Mouse (Mus musculus) right cerebral cortex, adult 18-20 months (tissue): ENCODE measurements around the gene Clmp.
A peak's percentile ranks its signal among the peaks of the same experiment; 100 is the strongest.
"Not testable (repeated sequence)": the region's sequence is repeated elsewhere in the genome, so short reads cannot be mapped to it uniquely, and the experiment has no call there.

Experiments used
- DNase-seq: peaks from one replicate; pipeline ENCODE4 v3.0.0; 2022; ENCODE audit warnings: mixed read lengths

The Clmp gene

DNA sequence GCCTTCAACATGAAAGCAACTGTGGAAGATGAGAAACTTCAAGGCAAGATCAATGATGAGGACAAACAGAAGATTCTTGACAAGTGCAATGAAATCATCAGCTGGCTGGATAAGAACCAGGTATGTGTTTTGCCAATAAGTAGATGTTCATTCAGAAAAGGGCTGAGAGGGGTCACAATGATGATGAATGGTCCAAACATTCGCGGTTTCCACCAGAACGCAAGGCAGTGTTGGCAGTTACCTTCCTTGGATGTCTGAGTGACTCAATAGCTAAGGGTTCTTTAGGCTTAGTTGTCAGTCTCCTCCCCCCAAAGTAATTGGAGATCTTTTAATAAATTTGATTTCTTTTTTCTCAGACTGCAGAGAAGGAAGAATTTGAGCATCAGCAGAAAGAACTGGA, 118.8 kb downstream of the Clmp start:
- DNase-seq, result not testable (repeated sequence)

GRCm38 (mm10) chr9:40805263-40805662, 119.5 kb downstream of the Clmp start:
- no peak for DNase-seq

DNA sequence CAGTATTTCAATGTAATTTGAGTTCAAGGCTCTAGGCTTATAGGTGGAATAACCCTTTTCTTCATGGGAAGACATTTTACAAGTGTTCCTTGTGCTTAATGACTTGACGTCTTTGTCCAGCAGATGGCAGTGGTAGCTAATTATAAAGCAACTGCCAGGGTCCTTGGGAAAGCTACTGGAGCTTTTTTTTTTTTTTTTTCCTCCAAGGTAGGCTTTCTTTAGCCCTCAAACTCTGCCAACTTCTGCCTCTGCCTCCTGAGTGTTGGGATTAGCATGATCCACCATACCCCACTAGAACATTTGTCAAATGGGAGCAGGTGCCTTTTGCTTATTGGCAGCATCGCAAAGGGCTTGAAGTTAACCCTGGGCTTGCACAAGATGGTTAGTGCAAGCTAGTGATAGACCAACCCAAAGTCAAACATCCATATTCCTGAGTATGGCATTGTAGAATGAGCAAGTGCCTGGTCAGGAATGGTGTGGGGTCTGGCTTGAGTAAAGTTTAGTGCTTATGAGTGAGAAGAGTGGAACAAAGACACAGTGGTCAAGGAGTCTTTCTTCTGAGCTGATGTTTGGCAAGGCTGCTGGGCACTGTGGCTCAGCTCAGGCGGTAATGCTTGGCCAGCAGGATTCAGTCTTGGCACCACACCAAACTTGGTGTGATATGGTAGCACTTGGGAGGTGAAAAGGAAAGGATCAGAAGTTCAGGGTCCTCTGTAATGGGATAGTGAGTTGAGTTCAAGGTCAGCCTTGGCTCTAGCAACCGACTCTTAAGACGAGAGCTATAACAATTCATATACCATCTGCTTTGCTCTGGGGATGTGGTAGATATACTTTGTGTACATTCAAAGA, 120.9 kb downstream of the Clmp start:
- no peak for DNase-seq

- no peak for DNase-seq
These were observed 121.6 kb downstream of the Clmp start for GRCm38 (mm10) chr9:40807289-40807920.

DNA sequence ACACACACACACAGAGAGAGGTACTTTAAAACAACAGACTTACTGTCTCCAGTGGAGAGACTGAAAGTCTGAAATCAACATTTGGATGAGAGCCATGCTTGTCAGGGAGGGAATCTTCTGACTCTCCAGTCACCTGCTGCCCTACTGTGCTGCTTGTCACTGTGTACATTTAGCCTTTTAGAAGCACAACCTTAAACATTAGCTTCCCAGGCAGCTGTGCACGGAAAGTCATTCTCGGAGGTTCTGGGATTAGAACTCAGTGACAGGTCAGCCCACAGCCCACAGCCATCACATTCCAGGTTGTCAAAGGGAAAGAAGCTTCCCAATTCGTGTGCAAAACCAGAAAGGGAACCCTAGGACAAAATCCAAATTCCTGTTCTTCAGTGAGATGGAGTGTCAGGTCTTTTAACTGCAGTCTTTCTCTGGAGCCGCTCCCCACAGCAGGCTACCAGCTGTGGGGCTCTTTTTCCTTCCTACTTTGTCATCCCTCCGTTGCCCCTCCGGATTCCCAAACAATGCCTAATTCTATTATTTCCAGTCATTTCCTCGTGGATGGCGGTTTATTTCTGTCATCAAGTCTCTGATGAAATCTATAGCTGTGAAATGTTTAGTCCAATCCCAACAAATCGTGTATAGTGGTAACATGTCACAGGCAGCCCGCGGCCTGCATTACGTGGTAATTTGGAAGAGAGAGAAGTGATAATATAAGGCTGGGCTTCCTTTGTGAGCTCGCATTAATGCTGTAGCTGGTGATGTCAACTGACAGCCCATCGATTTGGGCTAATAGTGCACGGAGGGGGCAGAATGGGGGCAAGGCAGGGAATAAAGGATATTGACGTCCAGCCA, 122.5 kb downstream of the Clmp start:
- DNase-seq, result no peak

DNA sequence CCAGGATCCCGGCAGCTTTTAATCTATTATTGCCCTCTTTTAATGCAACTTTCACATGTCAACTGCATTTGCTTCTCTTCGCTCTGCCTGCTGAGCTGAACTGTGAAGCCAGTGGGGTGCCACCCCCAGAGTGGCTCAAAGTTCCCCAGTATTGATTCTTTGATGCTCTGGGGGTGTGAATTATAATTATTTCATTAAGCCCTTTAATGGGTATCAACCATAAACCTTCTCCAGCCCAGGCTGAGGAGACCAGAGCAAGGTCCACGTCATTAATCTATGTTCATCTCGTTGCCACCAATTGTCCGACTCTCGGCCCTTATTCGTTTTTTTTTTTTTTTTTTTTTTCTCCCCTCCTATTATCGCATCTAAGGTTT, 123.1 kb downstream of the Clmp start:
- no peak for DNase-seq

- DNase-seq, result no peak
These were observed 126.1 kb downstream of the Clmp start for GRCm38 (mm10) chr9:40811860-40812259.

GRCm38 (mm10) chr9:40814060-40814459, 128.3 kb downstream of the Clmp start:
- DNase-seq, result no peak

DNA sequence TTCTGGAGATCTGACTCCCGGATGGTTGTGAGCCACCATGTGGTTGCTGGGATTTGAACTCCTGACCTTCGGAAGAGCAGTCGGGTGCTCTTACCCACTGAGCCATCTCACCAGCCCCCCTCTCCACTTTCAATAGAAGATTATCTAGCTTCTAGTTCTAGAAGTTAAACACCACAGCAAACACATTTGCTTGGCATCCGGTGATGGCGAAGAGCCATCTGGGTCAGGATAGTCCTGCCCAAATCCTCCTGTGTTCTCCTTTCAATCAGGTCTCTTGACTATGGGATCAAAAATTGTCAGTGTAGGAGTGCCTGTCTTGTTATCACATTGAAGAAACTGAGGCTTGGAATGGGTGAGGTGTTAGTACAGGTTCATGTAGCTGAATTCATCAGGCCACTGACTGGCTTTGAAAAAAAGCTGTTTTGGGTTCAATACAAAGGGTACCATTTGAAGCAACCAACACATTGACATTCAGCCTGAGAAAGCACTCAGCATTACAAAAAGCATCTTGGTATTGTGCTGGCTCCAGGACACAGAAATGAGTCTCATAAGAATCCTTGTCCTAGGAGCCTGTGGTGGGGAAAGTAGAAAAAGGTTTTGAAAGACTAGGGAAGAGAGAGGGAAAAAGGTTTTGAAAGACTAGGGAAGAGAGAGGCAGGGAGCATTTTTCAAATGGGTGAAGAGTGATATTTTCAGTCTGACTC, 131.7 kb downstream of the Clmp start:
- DNase-seq, result no peak

- no peak for DNase-seq
These were observed 139.8 kb downstream of the Clmp start for GRCm38 (mm10) chr9:40825601-40826000.

DNA sequence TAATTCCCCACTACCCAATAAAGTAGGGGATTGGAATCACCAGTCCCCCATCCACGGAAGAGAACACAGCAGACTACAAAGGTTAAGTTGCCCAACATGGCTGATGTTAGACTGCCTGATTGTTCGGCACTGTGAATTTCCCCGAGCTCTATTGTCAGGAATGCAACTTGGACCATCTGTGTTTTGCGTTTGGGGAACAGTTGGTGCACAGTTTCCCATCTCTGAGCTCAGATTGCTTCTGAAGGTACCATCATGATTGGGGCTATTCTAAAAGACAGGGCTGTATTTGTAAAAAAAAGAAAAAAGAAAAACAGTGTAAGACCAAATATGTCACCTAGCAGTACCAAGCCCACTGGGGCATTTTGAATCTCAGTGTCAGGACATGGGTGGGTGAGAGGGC, 141.6 kb downstream of the Clmp start:
- DNase-seq, result no peak

DNA sequence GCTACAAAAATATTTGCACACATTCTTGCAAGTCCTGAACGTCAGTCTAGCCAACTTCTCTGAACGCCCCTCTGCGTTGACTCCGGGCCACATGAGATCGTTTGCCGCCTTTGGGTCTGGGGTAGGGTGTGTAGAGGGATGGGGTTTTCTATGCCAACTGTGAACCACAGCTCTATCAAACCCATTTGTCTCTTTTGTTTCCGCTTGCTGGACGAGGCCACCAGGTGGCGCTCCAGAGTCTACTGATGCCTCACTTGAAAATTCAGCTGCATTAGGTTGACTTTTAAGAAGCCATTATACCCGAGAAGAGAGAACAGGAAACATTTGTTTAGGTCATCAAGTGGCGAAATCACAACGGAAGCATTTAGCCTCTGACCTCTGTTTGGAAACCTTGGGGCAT, 148.8 kb downstream of the Clmp start:
- peak; percentile 63 for DNase-seq
